In the genomic region with DNA sequence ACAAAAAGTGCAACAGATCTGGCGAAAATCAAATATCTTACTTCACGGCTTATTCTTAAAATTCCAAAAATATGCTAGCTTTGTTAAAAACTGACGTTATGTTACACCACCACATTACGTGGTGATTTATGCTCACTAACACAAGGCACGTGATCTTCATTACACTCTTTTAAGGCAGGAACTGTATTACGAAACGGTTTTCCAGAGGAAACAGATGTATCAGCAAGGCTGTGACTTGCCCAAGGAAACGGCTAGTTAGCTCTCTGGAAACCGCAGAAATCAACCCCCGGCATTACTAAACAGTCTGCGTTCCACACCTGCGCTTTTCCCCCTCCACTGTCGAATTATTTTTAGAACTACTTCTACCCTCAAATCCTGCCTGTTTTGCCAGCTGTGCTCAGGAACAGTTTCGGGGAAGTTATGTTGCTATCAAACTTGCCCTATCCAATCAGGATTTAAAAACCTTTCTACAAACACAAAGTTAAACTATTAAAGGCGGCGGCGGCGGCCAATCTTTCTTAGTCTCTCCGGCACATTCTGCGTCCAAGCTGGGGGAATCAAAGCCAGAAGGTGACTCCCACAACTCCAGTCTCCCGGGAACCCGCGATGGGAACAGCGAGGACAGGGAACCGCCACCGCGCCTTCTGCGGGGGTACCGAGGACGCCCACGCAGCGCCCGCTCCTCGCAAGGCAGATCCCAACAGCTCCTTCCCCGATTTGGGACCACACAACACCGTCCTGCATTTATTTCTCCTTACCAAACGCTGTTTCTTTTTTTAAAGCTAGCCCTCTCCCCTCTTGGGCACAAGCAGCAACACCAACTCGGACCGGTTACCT, we compare ENCODE assay signal across 8 mouse cellular contexts. TPM values are rescaled to one million over a fixed set of nuclear protein-coding genes. Genes with fewer than 3 reads are reported as not detected.
DNase-seq lines count a peak whose midpoint lies in the region; ATAC-seq and TF ChIP-seq lines count a peak whose summit lies in the region.

No protein-coding gene starts in this region.

- peaks cover 3 to 7% of the 10 kb centered on the region in 2 experiments for H3K4me1 ChIP-seq in MEL (ENCODE audit: control insufficient read depth in 1 of 2, insufficient read depth in 2 of 2, low read length in 2 of 2)
- H3K4me1 ChIP-seq in forebrain, embryonic 15.5 days, result peaks cover 21% of the 10 kb centered on the region
- peaks cover 16% of the 10 kb centered on the region for H3K4me1 ChIP-seq in liver, postnatal 0 days (ENCODE audit: insufficient read depth)
- peaks cover 26% of the 10 kb centered on the region for H3K4me1 ChIP-seq in neural tube, embryonic 13.5 days (replicated peaks)

- peaks cover 5% of the 10 kb centered on the region; the same call in 1 of the 2 replicates for H3K79me2 ChIP-seq in MEL (ENCODE audit: control insufficient read depth, insufficient read depth, low read length, poor library complexity)

- peaks cover 0 to 9% of the 10 kb centered on the region in 2 experiments; a peak in 2 of 4 replicates for H3K36me3 ChIP-seq in MEL (ENCODE audit: control insufficient read depth in 1 of 2, insufficient read depth in 2 of 2, low read length in 2 of 2)
- no peaks in the 10 kb centered on the region for H3K36me3 ChIP-seq in forebrain, embryonic 15.5 days
- H3K36me3 ChIP-seq in liver, postnatal 0 days (replicated peaks; ENCODE audit: insufficient read depth, low read length), result no peaks in the 10 kb centered on the region
- H3K36me3 ChIP-seq in neural tube, embryonic 13.5 days, result no peaks in the 10 kb centered on the region

- DNase-seq in MEL (ENCODE audit: low read depth, low spot score), result peak; percentile 78
- peak; percentile 56 for DNase-seq in cerebellum, adult 11 months
- peak; percentile 34 for DNase-seq in heart, postnatal 25 days (ENCODE audit: low spot score)
- peak; percentile 80 for DNase-seq in layer of hippocampus, adult 11-12 months (ENCODE audit: low spot score)
- DNase-seq in liver, postnatal 0 days, result peak; percentile 63
- peak; percentile 58 to 81 for DNase-seq in thymus, adult 18-20 months

- peak overlapping the region; percentile 82 for H3K27ac ChIP-seq in MEL (ENCODE audit: control insufficient read depth, low read depth, low read length)
- peak overlapping the region; percentile 98 for H3K27ac ChIP-seq in forebrain, embryonic 15.5 days (replicated peaks)
- H3K27ac ChIP-seq in liver, postnatal 0 days (ENCODE audit: low read depth), result peak overlapping the region; percentile 96
- peak overlapping the region; percentile 100 for H3K27ac ChIP-seq in neural tube, embryonic 13.5 days (replicated peaks)

- H3K4me3 ChIP-seq in MEL (ENCODE audit: control insufficient read depth in 1 of 2, insufficient read depth in 1 of 2, low read depth in 2 of 2, low read length in 2 of 2), result peak overlapping the region; percentile 66 to 94
- peak overlapping the region; percentile 82 for H3K4me3 ChIP-seq in forebrain, embryonic 15.5 days
- peak overlapping the region; percentile 77 for H3K4me3 ChIP-seq in liver, postnatal 0 days (ENCODE audit: low read depth, low read length)
- H3K4me3 ChIP-seq in neural tube, embryonic 13.5 days, result peak overlapping the region; percentile 73

- TF ChIP-seq POLR2A in MEL (IDR thresholded peaks at IDR 0.05; ENCODE audit: control insufficient read depth in 1 of 2, insufficient read depth in 1 of 2, low read depth in 1 of 2, low read length in 2 of 2, poor library complexity in 1 of 2), result no peak

- peak; percentile 27 to 41 for TF ChIP-seq EP300 in MEL (IDR thresholded peaks at IDR 0.05; ENCODE audit: low read depth in 1 of 2, low read length in 2 of 2)
- peak; percentile 56 for TF ChIP-seq EP300 in liver, postnatal 0 days (IDR thresholded peaks at IDR 0.05; ENCODE audit: low read depth)

- 2% methylated on average over 39 of the region's 39 CpGs for WGBS in forebrain, embryonic 15.5 days
- WGBS in liver, postnatal 0 days (ENCODE audit: insufficient replicate concordance), result under 1% methylated on average over 39 of the region's 39 CpGs
- under 1% methylated on average over 39 of the region's 39 CpGs for WGBS in neural tube, embryonic 13.5 days

- no peak for TF ChIP-seq RAD21 in MEL (IDR thresholded peaks at IDR 0.05; ENCODE audit: low read depth, low read length)

- H3K9ac ChIP-seq in MEL (ENCODE audit: control insufficient read depth, low read depth, low read length, poor library complexity, severe bottlenecking), result peak overlapping the region; percentile 72
- H3K9ac ChIP-seq in forebrain, embryonic 15.5 days (replicated peaks), result peak overlapping the region; percentile 72
- H3K9ac ChIP-seq in liver, postnatal 0 days (replicated peaks), result peak overlapping the region; percentile 85
- peak overlapping the region; percentile 92 for H3K9ac ChIP-seq in neural tube, embryonic 13.5 days

- no peak for TF ChIP-seq CTCF in MEL (IDR thresholded peaks at IDR 0.05 in 2 of 3, conservative IDR thresholded peaks at IDR 0.05 in 1 of 3; ENCODE audit: control insufficient read depth in 1 of 3, insufficient read depth in 1 of 3, low read depth in 2 of 3, low read length in 3 of 3, poor library complexity in 1 of 3, severe bottlenecking in 1 of 3)
- TF ChIP-seq CTCF in liver, postnatal 0 days (IDR thresholded peaks at IDR 0.05; ENCODE audit: low read depth), result no peak

- no peak; the same call in 1 of the 2 replicates for ATAC-seq in forebrain, embryonic 15.5 days (replicated peaks)
- peak; percentile 8 for ATAC-seq in liver, postnatal 0 days
- ATAC-seq in neural tube, embryonic 13.5 days (ENCODE audit: low read depth), result peak; percentile 59

- H3K9me3 ChIP-seq in MEL (replicated peaks; ENCODE audit: insufficient read depth, low read length), result no peaks in the 10 kb centered on the region
- H3K9me3 ChIP-seq in forebrain, embryonic 15.5 days, result no peaks in the 10 kb centered on the region
- no peaks in the 10 kb centered on the region for H3K9me3 ChIP-seq in liver, postnatal 0 days (ENCODE audit: low read length)
- no peaks in the 10 kb centered on the region for H3K9me3 ChIP-seq in neural tube, embryonic 13.5 days

- peak overlapping the region; percentile 72 for H3K4me2 ChIP-seq in forebrain, embryonic 15.5 days (replicated peaks)
- H3K4me2 ChIP-seq in liver, postnatal 0 days (ENCODE audit: low read depth, low read length), result peak overlapping the region; percentile 96
- H3K4me2 ChIP-seq in neural tube, embryonic 13.5 days, result peak overlapping the region; percentile 75

- H3K27me3 ChIP-seq in MEL (ENCODE audit: control insufficient read depth in 1 of 2, insufficient read depth in 2 of 2, low read length in 2 of 2), result no peaks in the 10 kb centered on the region
- H3K27me3 ChIP-seq in forebrain, embryonic 15.5 days, result no peaks in the 10 kb centered on the region
- no peaks in the 10 kb centered on the region for H3K27me3 ChIP-seq in liver, postnatal 0 days (ENCODE audit: insufficient read depth, low read length)
- H3K27me3 ChIP-seq in neural tube, embryonic 13.5 days, result peaks cover 6% of the 10 kb centered on the region; the same call in 1 of the 2 replicates

- intact Hi-C loops in heart, postnatal 25 days (cut with DNase I), result loop anchor here (5.0 kb wide), 1 partner anchor 114 kb away; a partner anchor contains a TSS

TF ChIP-seq in MEL, 35 proteins besides CTCF, POLR2A, EP300 and RAD21 (continues in another document):
- TF ChIP-seq TAL1 (IDR thresholded peaks at IDR 0.05; ENCODE audit: low read length) (no peak), GABPA (IDR thresholded peaks at IDR 0.05; ENCODE audit: low read depth, low read length) (no peak), ZKSCAN1 (IDR thresholded peaks at IDR 0.05; ENCODE audit: low read depth, low read length) (no peak), ZNF384 (IDR thresholded peaks at IDR 0.05; ENCODE audit: low read depth, low read length) (no peak), RCOR1 (IDR thresholded peaks at IDR 0.05; ENCODE audit: low read depth, low read length) (peak; percentile 43; the same call in 1 of the 2 replicates), KAT2A (conservative IDR thresholded peaks at IDR 0.05; ENCODE audit: low read depth, low read length) (no peak), NELFE (IDR thresholded peaks at IDR 0.05; ENCODE audit: low read depth, low read length) (peak; percentile 42), CHD2 (IDR thresholded peaks at IDR 0.05; ENCODE audit: low read length) (no peak), NRF1 (IDR thresholded peaks at IDR 0.05; ENCODE audit: insufficient read depth, low read depth, low read length, poor library complexity, severe bottlenecking) (no peak), ZMIZ1 (IDR thresholded peaks at IDR 0.05; ENCODE audit: low read depth, low read length) (no peak), HCFC1 (IDR thresholded peaks at IDR 0.05; ENCODE audit: low read depth, low read length) (0 out of 2 replicates have a peak, but pooled peaks have one; percentile 34), GATA1 (IDR thresholded peaks at IDR 0.05; ENCODE audit: low read depth, low read length) (no peak), POLR2AphosphoS5 (IDR thresholded peaks at IDR 0.05; ENCODE audit: borderline replicate concordance, low read depth, low read length) (no peak), MAX (IDR thresholded peaks at IDR 0.05; ENCODE audit: low read length) (peak; percentile 90), MAZ (IDR thresholded peaks at IDR 0.05; ENCODE audit: low read depth, low read length) (peak; percentile 82; the same call in 1 of the 2 replicates), ETS1 (IDR thresholded peaks at IDR 0.05; ENCODE audit: low read depth, low read length) (peak; percentile 94), MYB (IDR thresholded peaks at IDR 0.05; ENCODE audit: low read depth, low read length) (peak; percentile 59), MYC (IDR thresholded peaks at IDR 0.05; ENCODE audit: low read depth, low read length) (0 out of 2 replicates have a peak, but pooled peaks have one; percentile 38)

RNA-seq across cellular contexts. Expression of a gene that starts 1.2 kb away (rescaled TPM):
- 1.8 and 1.9 TPM in 2 replicates for total RNA-seq in MEL (2012; rRNA removed)
- 1 to 10 TPM in 1 of 2 experiments, not detected in 1; 1.9 TPM for polyA plus RNA-seq in MEL (2012; ENCODE audit: insufficient read depth in 1 of 2, insufficient read length in 2 of 2, low read depth in 1 of 2, low replicate concordance in 2 of 2, missing spikeins in 1 of 2)
- polyA plus RNA-seq in forebrain, embryonic 15.5 days (2015; fragmentation: Nextera tagmentation; extraction: Ambion mirVana), result 15.3 and 17.9 TPM in 2 replicates
- total RNA-seq in heart, postnatal 25 days (2021), result 10 to 100 TPM; 21.7 to 22.9 TPM
- polyA plus RNA-seq in liver, postnatal 0 days (2015; fragmentation: Nextera tagmentation; extraction: Ambion mirVana), result 4.5 and 4.8 TPM in 2 replicates
- 17.1 and 17.5 TPM in 2 replicates for polyA plus RNA-seq in neural tube, embryonic 13.5 days (2015; fragmentation: Nextera tagmentation; extraction: Ambion mirVana)

RNA-seq across cellular contexts. Expression of a gene that starts 46.9 kb away (rescaled TPM):
- total RNA-seq in MEL (2012; rRNA removed), result 0.07 and 0.12 TPM in 2 replicates
- polyA plus RNA-seq in MEL (2012; ENCODE audit: insufficient read depth in 1 of 2, insufficient read length in 2 of 2, low read depth in 1 of 2, low replicate concordance in 2 of 2, missing spikeins in 1 of 2), result under 1 TPM in 1 of 2 experiments, not detected in 1; 0.32 TPM
- polyA plus RNA-seq in forebrain, embryonic 15.5 days (2015; fragmentation: Nextera tagmentation; extraction: Ambion mirVana), result 31.2 and 34.2 TPM in 2 replicates
- total RNA-seq in heart, postnatal 25 days (2021), result 1,000 to 10,000 TPM; 1,047 to 1,088 TPM
- polyA plus RNA-seq in liver, postnatal 0 days (2015; fragmentation: Nextera tagmentation; extraction: Ambion mirVana), result 380 and 392 TPM in 2 replicates
- 68.8 and 74.9 TPM in 2 replicates for polyA plus RNA-seq in neural tube, embryonic 13.5 days (2015; fragmentation: Nextera tagmentation; extraction: Ambion mirVana)

Comparison
In these comparisons a context has a peak if more than half of its experiments do, and no peak if none do; other contexts are left out.
1. RNA of a gene that starts 46.9 kb away (polyA plus RNA-seq): 380 to 392 TPM in liver, postnatal 0 days, 68.8 to 74.9 TPM in neural tube, embryonic 13.5 days and 31.2 to 34.2 TPM in forebrain, embryonic 15.5 days; 0.32 TPM in MEL; every median in the first group is over 10 times any median in the second.
2. Peak in every context shown above with its lines, with median percentiles within 50 percentile points of each other: DNase-seq, H3K27ac ChIP-seq, H3K4me3 ChIP-seq, H3K9ac ChIP-seq and H3K4me2 ChIP-seq.